Mouse (Mus musculus) stomach, postnatal 0 days (tissue): ENCODE data around the gene Mrpl37. TPM values are rescaled to one million over a fixed set of nuclear protein-coding genes. Genes with fewer than 3 reads are reported as not detected.

Experiments used
- ATAC-seq: fragments of 200-750 bp; cut with Nextera tagmentation; 2 replicates; pipeline ENCODE4 v1.8.0; 2017; ENCODE audit not compliant: low FRiP score, low TSS enrichment
- DNase-seq: peaks from one replicate; pipeline ENCODE4 v3.0.0-alpha.2; 2016; ENCODE audit warnings: low spot score
- H3K27ac ChIP-seq: fragments of 300-500 bp; sonication (generic); replicated peaks from 2 replicates; pipeline ENCODE4 v1.5.1; 2014; ENCODE audit warnings: mild to moderate bottlenecking, control low read depth
- H3K27me3 ChIP-seq: fragments of 300-500 bp; sonication (generic); 2 replicates; pipeline ENCODE4 v1.6.1; 2014; ENCODE audit warnings: low read length; ENCODE audit not compliant: control insufficient read depth, insufficient read depth
- H3K36me3 ChIP-seq: fragments of 300-500 bp; sonication (generic); 2 replicates; pipeline ENCODE4 v1.6.1; 2014; ENCODE audit warnings: low read length, mixed read lengths; ENCODE audit not compliant: control insufficient read depth, insufficient read depth
- H3K4me1 ChIP-seq: fragments of 300-500 bp; sonication (generic); replicated peaks from 2 replicates; pipeline ENCODE4 v1.6.1; 2014; ENCODE audit warnings: antibody characterized with exemption; ENCODE audit not compliant: control insufficient read depth, insufficient read depth
- H3K4me2 ChIP-seq: fragments of 300-500 bp; sonication (generic); replicated peaks from 2 replicates; pipeline ENCODE4 v1.6.1; 2014; ENCODE audit warnings: low read depth, mild to moderate bottlenecking, control low read depth, moderate library complexity
- H3K4me3 ChIP-seq: fragments of 300-500 bp; sonication (generic); 2 replicates; pipeline ENCODE4 v1.5.1; 2014; ENCODE audit warnings: low read depth, low read length, control low read depth
- H3K9ac ChIP-seq: fragments of 300-500 bp; sonication (generic); 2 replicates; pipeline ENCODE4 v1.6.1; 2014; ENCODE audit warnings: mild to moderate bottlenecking, low read length, control low read depth, mixed read lengths
- H3K9me3 ChIP-seq: fragments of 300-500 bp; sonication (generic); 2 replicates; pipeline ENCODE4 v1.6.1; 2016; ENCODE audit warnings: low read length; ENCODE audit not compliant: control insufficient read depth
- CTCF ChIP-seq: IDR thresholded peaks from 2 replicates; pipeline ENCODE4 v1.5.1; 2016; ENCODE audit warnings: antibody characterized with exemption, low read depth, mild to moderate bottlenecking, moderate library complexity
- EP300 ChIP-seq: optimal IDR thresholded peaks from 2 replicates; pipeline ENCODE3; 2016; ENCODE audit warnings: antibody characterized with exemption
- WGBS: fragments of 180-500 bp; shearing (Covaris S2); extraction: QIAGEN DNeasy Blood & Tissue Kit; methylation state at CpG from one replicate; pipeline ENCODE4 v1.1.7; 2014; 5-methylcytosine and 5-hydroxymethylcytosine counted together
- polyA plus RNA-seq: library from polyadenylated mRNA; unstranded; fragments of >200 nt; fragmentation: Nextera tagmentation; extraction: Ambion mirVana; gene quantifications from 2 replicates; pipeline ENCODE4 v1.2.1, GENCODE M21; 2015

The Mrpl37 gene
- polyA plus RNA-seq, 1 experiment from 2014 or later = 52.6 TPM

GRCm38 (mm10) chr4:107091696-107092095 is 25.0 kb upstream of the Mrpl37 start:
- WGBS = 81% methylated on average over 14 of the region's 14 CpGs
- H3K9me3 ChIP-seq = no peaks in the 10 kb centered on the region
- H3K36me3 ChIP-seq = no peaks in the 10 kb centered on the region
- H3K4me2 ChIP-seq = no peak overlapping the region
- no peaks in the 10 kb centered on the region for H3K4me1 ChIP-seq
- ATAC-seq = no peak
- no peak overlapping the region for H3K27ac ChIP-seq
- H3K9ac ChIP-seq = no peak overlapping the region
- no peaks in the 10 kb centered on the region for H3K27me3 ChIP-seq
- TF ChIP-seq EP300 (no peak), CTCF (no peak)
- H3K4me3 ChIP-seq = no peak overlapping the region
- no peak for DNase-seq

GRCm38 (mm10) chr4:107084858-107085257 is 18.2 kb upstream of the Mrpl37 start:
- ATAC-seq (peak; percentile 40; the same call in 1 of the 2 replicates), DNase-seq (no peak)
- H3K4me1 ChIP-seq = no peaks in the 10 kb centered on the region
- H3K4me3 ChIP-seq = no peak overlapping the region
- WGBS = 23% methylated on average over 6 of the region's 6 CpGs
- H3K27me3 ChIP-seq = no peaks in the 10 kb centered on the region
- TF ChIP-seq CTCF = no peak
- no peak for TF ChIP-seq EP300
- no peak overlapping the region for H3K4me2 ChIP-seq
- H3K27ac ChIP-seq = no peak overlapping the region
- H3K36me3 ChIP-seq = no peaks in the 10 kb centered on the region
- H3K9ac ChIP-seq = no peak overlapping the region
- no peaks in the 10 kb centered on the region for H3K9me3 ChIP-seq

- H3K27me3 ChIP-seq = no peaks in the 10 kb centered on the region
- H3K9me3 ChIP-seq = no peaks in the 10 kb centered on the region
- no peak overlapping the region for H3K4me3 ChIP-seq
- DNase-seq (no peak), ATAC-seq (no peak; the same call in 1 of the 2 replicates)
- TF ChIP-seq CTCF = no peak
- TF ChIP-seq EP300 = no peak
- no peak overlapping the region for H3K27ac ChIP-seq
- no peak overlapping the region for H3K4me2 ChIP-seq
- 7% methylated on average over 1 of the region's 1 CpGs for WGBS
- no peaks in the 10 kb centered on the region for H3K36me3 ChIP-seq
- no peaks in the 10 kb centered on the region for H3K4me1 ChIP-seq
- no peak overlapping the region for H3K9ac ChIP-seq
Measured at GRCm38 (mm10) chr4:107084343-107084742, 17.7 kb upstream of the Mrpl37 start.

GRCm38 (mm10) chr4:107083126-107083525 is 16.5 kb upstream of the Mrpl37 start:
- no peaks in the 10 kb centered on the region for H3K4me1 ChIP-seq
- no peaks in the 10 kb centered on the region for H3K27me3 ChIP-seq
- no peak overlapping the region for H3K27ac ChIP-seq
- no peaks in the 10 kb centered on the region for H3K36me3 ChIP-seq
- no peak for TF ChIP-seq CTCF
- TF ChIP-seq EP300 = no peak
- H3K9ac ChIP-seq = no peak overlapping the region
- ATAC-seq (no peak), DNase-seq (no peak)
- no peaks in the 10 kb centered on the region for H3K9me3 ChIP-seq
- no peak overlapping the region for H3K4me2 ChIP-seq
- WGBS = 93% methylated on average over 4 of the region's 4 CpGs
- no peak overlapping the region for H3K4me3 ChIP-seq

- no peaks in the 10 kb centered on the region for H3K36me3 ChIP-seq
- H3K9ac ChIP-seq = no peak overlapping the region
- H3K27me3 ChIP-seq = no peaks in the 10 kb centered on the region
- no peak overlapping the region for H3K27ac ChIP-seq
- no peak overlapping the region for H3K4me3 ChIP-seq
- WGBS = 79% methylated on average over 3 of the region's 3 CpGs
- ATAC-seq (no peak), DNase-seq (no peak)
- no peaks in the 10 kb centered on the region for H3K9me3 ChIP-seq
- TF ChIP-seq EP300 (no peak), CTCF (no peak)
- H3K4me2 ChIP-seq = no peak overlapping the region
- H3K4me1 ChIP-seq = no peaks in the 10 kb centered on the region
Measured at GRCm38 (mm10) chr4:107082185-107082584, 15.5 kb upstream of the Mrpl37 start.

- no peak for ATAC-seq
- TF ChIP-seq EP300 (no peak), CTCF (no peak)
- H3K36me3 ChIP-seq = no peaks in the 10 kb centered on the region
- H3K4me1 ChIP-seq = no peaks in the 10 kb centered on the region
- no peaks in the 10 kb centered on the region for H3K27me3 ChIP-seq
- no peak overlapping the region for H3K9ac ChIP-seq
- H3K4me2 ChIP-seq = no peak overlapping the region
- no peak overlapping the region for H3K4me3 ChIP-seq
- DNase-seq = no peak
- H3K9me3 ChIP-seq = no peaks in the 10 kb centered on the region
- H3K27ac ChIP-seq = no peak overlapping the region
Measured at GRCm38 (mm10) chr4:107079716-107080115, 13.0 kb upstream of the Mrpl37 start.
